Mouse (Mus musculus) cortical plate, adult 2 months (tissue): ENCODE results near the gene Sh2b2. TPM values are rescaled to one million over a fixed set of nuclear protein-coding genes. Genes with fewer than 3 reads are reported as not detected.

Source experiments
- H3K27ac ChIP-seq: fragments of 200-500 bp; 2 replicates; pipeline ENCODE4 v1.5.1; 2012; ENCODE audit warnings: low read length, control low read depth, inconsistent platforms; ENCODE audit not compliant: insufficient read depth
- H3K4me1 ChIP-seq: fragments of 200-500 bp; 2 replicates; pipeline ENCODE4 v1.6.1; 2011; ENCODE audit warnings: low read length; ENCODE audit not compliant: control insufficient read depth, insufficient read depth
- H3K4me3 ChIP-seq: fragments of 200-500 bp; 2 replicates; pipeline ENCODE4 v1.5.1; 2011; ENCODE audit warnings: mild to moderate bottlenecking, low read length, control low read depth; ENCODE audit not compliant: insufficient read depth
- CTCF ChIP-seq: fragments of 200-500 bp; IDR thresholded peaks from 2 replicates; pipeline ENCODE4 v1.5.1; 2011; ENCODE audit warnings: mild to moderate bottlenecking, control low read depth, low read length; ENCODE audit not compliant: insufficient read depth; ENCODE audit errors: extremely low read depth
- POLR2A ChIP-seq: fragments of 200-500 bp; IDR thresholded peaks from 2 replicates; pipeline ENCODE4 v1.6.1; 2011; ENCODE audit warnings: mild to moderate bottlenecking, low read length, control low read depth; ENCODE audit not compliant: insufficient read depth; ENCODE audit errors: extremely low read depth
- polyA plus RNA-seq: library from polyadenylated mRNA; depleted of rRNA; stranded (reverse); fragments of >200 nt; gene quantifications from 2 replicates; pipeline ENCODE4 v1.2.3, GENCODE M21; 2012

The Sh2b2 gene
- polyA plus RNA-seq, 1 experiment, result 9.2 TPM

GRCm38 (mm10) chr5:136243851-136244761 is 2.2 kb downstream of the Sh2b2 start:
- Histone ChIP-seq H3K4me1 (no peaks in the 10 kb centered on the region), H3K27ac (no peak overlapping the region), H3K4me3 (peak overlapping the region; percentile 98)
- TF ChIP-seq CTCF (no peak), POLR2A (no peak)

DNA sequence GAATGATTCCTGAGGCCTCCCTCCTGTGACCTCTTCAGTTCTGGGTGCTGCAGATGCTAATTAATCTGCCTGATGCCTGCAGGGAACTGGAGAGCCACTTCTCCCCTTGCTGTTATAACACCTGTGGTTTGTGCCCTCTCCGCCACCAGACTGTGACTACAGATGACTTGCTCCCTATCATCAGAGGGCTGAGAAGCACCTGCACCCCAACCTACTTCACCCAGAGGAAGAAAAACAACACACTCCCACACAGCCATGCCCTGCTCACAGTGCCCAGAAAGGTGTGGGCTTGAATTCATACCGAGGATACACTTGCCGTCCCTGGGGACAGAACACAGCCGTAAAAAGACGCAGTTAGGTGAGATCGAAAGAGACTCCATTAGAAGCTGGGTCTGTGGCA is 5.2 kb downstream of the Sh2b2 start:
- no peak overlapping the region for H3K27ac ChIP-seq
- no peak overlapping the region for H3K4me3 ChIP-seq
- no peak for TF ChIP-seq CTCF
- no peak for TF ChIP-seq POLR2A
- H3K4me1 ChIP-seq, result 0 out of 2 replicates have a peak, but pooled peaks cover 1% of the 10 kb centered on the region

DNA sequence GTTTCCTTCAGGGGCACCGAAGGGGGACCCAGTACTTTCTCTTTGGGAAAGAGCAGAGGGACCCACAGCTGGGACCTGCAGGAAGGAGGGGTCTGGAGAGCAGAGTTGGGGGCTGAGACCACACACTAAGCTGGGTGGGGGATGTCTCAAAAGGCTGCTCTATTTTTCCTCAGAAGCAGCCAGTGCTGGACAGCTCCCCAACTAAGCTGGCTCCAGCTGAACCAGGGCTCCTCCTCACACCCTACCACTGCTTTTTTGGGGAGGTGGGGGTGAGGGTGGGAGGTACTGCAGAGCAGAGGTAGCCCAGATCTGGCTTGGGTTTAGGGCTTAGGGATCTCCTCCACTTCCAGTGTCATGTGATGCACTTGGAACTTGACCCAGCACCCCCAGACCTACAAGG is 6.0 kb downstream of the Sh2b2 start:
- Histone ChIP-seq H3K4me1 (0 out of 2 replicates have a peak, but pooled peaks cover 1% of the 10 kb centered on the region), H3K4me3 (no peak overlapping the region), H3K27ac (no peak overlapping the region)
- TF ChIP-seq POLR2A, result no peak
- no peak for TF ChIP-seq CTCF

DNA sequence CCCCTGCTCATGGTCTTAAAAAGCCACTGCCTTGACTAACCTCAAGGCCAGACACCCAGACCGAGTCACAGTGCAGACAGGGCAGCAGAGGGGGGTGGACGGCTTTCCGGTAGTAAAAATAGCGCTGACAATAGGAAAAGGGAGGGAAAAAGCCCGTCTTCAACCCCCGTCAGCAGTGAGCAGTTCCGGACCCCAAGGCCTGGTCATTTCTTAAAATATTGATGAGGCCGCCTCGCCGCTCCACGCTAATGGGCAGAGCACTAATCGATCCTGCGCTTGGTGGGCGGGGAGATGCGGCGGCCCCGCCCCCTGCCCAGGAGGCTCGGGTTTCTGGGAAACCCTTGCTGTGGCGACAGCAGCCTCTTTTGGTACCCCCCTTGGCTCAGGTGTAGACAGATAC is 8.7 kb downstream of the Sh2b2 start:
- Histone ChIP-seq H3K4me3 (peak overlapping the region; percentile 24), H3K27ac (no peak overlapping the region), H3K4me1 (peaks cover 3% of the 10 kb centered on the region; the same call in 1 of the 2 replicates)
- TF ChIP-seq CTCF (no peak), POLR2A (no peak)

- Histone ChIP-seq H3K4me3 (no peak overlapping the region), H3K4me1 (peaks cover 3% of the 10 kb centered on the region; the same call in 1 of the 2 replicates), H3K27ac (no peak overlapping the region)
- no peak for TF ChIP-seq CTCF
- TF ChIP-seq POLR2A, result no peak
Measured at GRCm38 (mm10) chr5:136236611-136237010, 9.7 kb downstream of the Sh2b2 start.

DNA sequence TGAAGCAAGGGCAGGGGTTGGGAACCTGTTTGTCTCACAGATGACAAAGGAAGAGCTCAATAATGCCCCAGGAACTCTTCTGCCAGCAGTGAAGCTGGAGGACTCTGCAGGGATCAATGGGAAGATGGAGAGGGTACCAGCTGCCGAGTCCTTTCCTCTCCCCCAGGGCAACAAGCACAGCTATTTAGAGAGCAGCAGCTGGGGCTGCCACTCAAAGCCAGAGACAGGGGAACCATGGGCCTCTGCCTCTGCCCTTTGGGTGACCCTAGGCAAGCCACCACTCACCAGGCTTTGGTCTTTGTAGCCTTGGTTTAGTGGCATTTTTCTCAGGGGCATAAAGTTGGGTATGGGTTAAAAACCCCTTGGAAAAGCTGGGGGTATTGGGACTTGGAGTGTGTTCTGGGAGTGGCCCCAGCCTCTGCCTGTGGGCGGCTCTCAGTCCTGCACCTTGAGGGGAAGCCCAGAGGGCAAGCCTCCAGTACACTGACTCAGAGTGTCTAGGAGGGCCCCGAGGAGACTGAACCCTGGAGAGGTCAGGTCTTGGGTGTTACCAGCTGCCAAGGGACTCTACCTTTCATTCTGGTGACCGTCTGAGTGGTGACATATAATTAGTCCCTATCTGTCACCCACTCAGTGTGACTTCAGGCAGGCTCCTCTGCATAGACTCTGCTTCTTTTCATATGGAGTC is 15.9 kb downstream of the Sh2b2 start:
- TF ChIP-seq POLR2A, result no peak
- no peak for TF ChIP-seq CTCF
- Histone ChIP-seq H3K27ac (no peak overlapping the region), H3K4me3 (no peak overlapping the region), H3K4me1 (peaks cover 1% of the 10 kb centered on the region; the same call in 1 of the 2 replicates)

DNA sequence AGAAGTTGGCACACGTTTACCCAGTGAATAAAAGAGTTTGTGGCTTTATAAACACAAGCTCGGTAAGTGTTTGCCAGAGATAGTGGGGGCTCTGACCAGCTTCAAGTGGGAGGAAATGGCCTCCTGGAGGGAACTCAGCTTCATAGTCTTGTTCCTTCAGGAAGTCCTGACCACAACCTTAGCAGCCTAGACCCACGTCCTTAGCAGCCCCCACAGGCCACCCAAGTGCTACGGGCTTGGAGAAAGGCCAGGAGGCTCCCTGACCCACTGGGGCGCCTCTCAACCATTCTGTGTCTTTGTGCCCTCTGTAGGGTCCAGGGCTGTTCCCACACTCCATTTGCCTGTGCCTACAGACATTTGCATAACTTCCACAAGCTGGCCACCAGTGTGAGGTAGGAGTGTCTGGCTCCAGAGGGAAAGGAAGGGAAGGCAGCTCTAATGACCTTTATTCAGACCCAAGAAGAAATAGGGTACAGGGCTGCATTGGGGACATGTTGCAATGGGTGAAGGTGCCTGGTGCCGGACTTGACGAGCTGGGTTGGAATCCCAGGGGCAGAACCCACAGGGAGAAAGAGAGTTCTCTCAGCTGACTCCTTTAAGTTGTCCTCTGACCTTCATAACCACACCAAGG is 20.0 kb downstream of the Sh2b2 start:
- H3K27ac ChIP-seq, result no peak overlapping the region
- no peak overlapping the region for H3K4me3 ChIP-seq
- TF ChIP-seq CTCF, result no peak
- TF ChIP-seq POLR2A, result no peak
- no peaks in the 10 kb centered on the region for H3K4me1 ChIP-seq

DNA sequence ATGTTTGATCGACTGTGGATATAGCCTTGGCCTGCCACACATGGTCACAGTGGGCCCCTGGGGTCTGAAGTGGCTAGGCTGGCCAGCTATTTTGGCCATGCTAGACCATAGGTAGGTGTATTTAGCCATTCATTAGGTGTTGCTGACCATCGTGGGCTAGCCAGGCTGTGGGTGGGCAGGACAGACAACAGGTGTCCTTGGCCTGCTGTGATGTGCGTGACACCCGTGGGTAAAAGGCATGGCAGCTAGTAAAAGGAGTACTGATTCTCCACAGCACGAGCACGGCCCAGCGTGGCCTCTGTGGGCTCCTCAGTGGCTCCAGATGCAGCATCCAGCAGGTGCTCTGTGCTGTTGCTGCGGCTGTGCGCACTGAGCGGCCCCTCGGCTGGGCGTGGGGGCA is 27.8 kb downstream of the Sh2b2 start:
- H3K27ac ChIP-seq, result no peak overlapping the region
- no peaks in the 10 kb centered on the region for H3K4me1 ChIP-seq
- no peak for TF ChIP-seq CTCF
- TF ChIP-seq POLR2A, result no peak
- no peak overlapping the region for H3K4me3 ChIP-seq

DNA sequence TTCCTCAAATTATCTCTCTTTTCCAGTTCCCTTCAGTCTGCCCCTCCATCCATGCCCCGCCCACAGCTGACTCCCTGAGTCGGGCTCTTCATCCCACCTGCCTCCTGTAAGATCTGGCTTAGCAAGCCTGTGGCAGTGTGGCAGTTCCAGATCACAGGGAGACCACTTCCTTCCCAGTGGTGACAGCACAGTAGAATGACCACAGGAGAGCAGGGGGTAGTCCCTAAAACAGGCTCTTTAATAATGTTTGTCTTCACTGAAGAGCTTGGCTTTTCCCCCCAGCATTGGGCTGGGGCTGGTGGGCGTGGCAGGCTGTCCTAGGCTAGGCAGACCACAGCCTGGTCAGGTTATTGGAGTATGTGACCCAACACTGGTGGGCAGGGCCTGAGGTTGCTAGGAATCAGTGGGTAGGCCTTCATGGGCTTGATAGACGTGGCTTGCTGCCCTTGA is 28.4 kb downstream of the Sh2b2 start:
- H3K4me1 ChIP-seq, result no peaks in the 10 kb centered on the region
- H3K4me3 ChIP-seq, result no peak overlapping the region
- TF ChIP-seq POLR2A (no peak), CTCF (no peak)
- no peak overlapping the region for H3K27ac ChIP-seq

DNA sequence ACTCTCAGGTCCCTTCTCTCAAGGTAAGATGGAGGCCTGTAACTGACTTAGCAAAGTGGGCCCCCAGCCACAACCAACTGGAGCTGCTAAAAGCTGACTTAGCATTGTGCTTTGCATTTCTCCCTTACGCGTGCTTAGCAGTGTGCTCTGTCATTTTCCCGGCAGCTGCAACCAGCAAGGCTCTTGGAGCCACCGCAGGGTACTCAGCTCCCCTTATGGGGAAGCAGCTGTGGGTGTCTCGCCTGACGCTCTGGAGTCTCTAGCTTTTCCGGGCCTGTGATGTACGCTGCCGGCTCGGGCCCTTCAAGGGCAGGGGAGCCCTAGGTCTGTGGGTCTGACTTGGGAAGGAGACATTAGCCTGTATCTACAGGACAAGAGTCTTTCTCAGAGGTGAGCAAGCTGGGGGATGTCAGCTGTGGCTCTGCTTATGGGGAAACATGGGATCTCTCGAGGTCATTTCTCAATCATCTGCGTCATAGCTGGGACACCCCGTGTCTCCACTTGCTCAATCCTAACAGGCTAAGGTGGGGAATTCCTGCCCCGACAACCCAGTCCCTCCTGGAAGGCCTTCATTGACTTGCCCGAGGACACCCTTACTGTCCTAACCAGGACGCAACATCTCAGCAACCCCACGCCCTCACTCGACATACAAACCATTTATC is 29.2 kb downstream of the Sh2b2 start:
- Histone ChIP-seq H3K4me1 (no peaks in the 10 kb centered on the region), H3K4me3 (no peak overlapping the region), H3K27ac (no peak overlapping the region)
- TF ChIP-seq CTCF, result no peak
- no peak for TF ChIP-seq POLR2A
